Mouse (Mus musculus) A20 (cell line): Measurements from ENCODE around the gene Gdf7.

Source experiments
- DNase-seq: peaks from one replicate; pipeline ENCODE4 v3.0.0-alpha.2; 2011; ENCODE audit warnings: low read depth, low spot score

The Gdf7 gene

GRCm38 (mm10) chr12:8326825-8327674, 25.3 kb upstream of the Gdf7 start:
- DNase-seq, result peak; percentile 84

GRCm38 (mm10) chr12:8325943-8326522, 24.3 kb upstream of the Gdf7 start:
- DNase-seq, result no peak

GRCm38 (mm10) chr12:8325245-8325942, 23.6 kb upstream of the Gdf7 start:
- no peak for DNase-seq

- DNase-seq, result no peak
These were observed 22.3 kb upstream of the Gdf7 start for GRCm38 (mm10) chr12:8324086-8324485.

- DNase-seq, result no peak
These were observed 19.8 kb upstream of the Gdf7 start for GRCm38 (mm10) chr12:8321506-8321905.

- DNase-seq, result peak; percentile 59
These were observed 18.4 kb upstream of the Gdf7 start for GRCm38 (mm10) chr12:8320084-8320713.

GRCm38 (mm10) chr12:8316541-8316940, 14.8 kb upstream of the Gdf7 start:
- peak; percentile 46 for DNase-seq

- DNase-seq, result no peak
These were observed 12.0 kb upstream of the Gdf7 start for GRCm38 (mm10) chr12:8313773-8314172.

- peak; percentile 91 for DNase-seq
These were observed 11.6 kb upstream of the Gdf7 start, which contains the start of gene Hs1bp3 for GRCm38 (mm10) chr12:8313270-8313771. Gene Hs1bp3, plus strand, starts transcription at chr12:8313432.

GRCm38 (mm10) chr12:8312266-8312665, 10.5 kb upstream of the Gdf7 start:
- no peak for DNase-seq

GRCm38 (mm10) chr12:8310992-8311391, 9.2 kb upstream of the Gdf7 start:
- DNase-seq, result no peak

- peak; percentile 37 for DNase-seq
These were observed 5.2 kb upstream of the Gdf7 start for GRCm38 (mm10) chr12:8306910-8307309.

GRCm38 (mm10) chr12:8306432-8306831, 4.7 kb upstream of the Gdf7 start:
- DNase-seq, result peak; percentile 69

GRCm38 (mm10) chr12:8305258-8305657, 3.5 kb upstream of the Gdf7 start:
- no peak for DNase-seq

- no peak for DNase-seq
These were observed 541 bp downstream of the Gdf7 start for GRCm38 (mm10) chr12:8301011-8301814.

GRCm38 (mm10) chr12:8300521-8300920, 1.2 kb downstream of the Gdf7 start:
- no peak for DNase-seq

GRCm38 (mm10) chr12:8300111-8300480, 1.7 kb downstream of the Gdf7 start:
- no peak for DNase-seq

GRCm38 (mm10) chr12:8299143-8300110, 2.3 kb downstream of the Gdf7 start:
- no peak for DNase-seq

GRCm38 (mm10) chr12:8298361-8299142, 3.2 kb downstream of the Gdf7 start:
- DNase-seq, result no peak
